Mouse (Mus musculus): ENCODE results near the gene Fam196b. TPM values are rescaled to one million over a fixed set of nuclear protein-coding genes. Genes with fewer than 3 reads are reported as not detected.

The Fam196b gene
- polyA plus RNA-seq (2015; fragmentation: Nextera tagmentation; extraction: Ambion mirVana): 3.2 and 3.4 TPM in 2 replicates

- Histone ChIP-seq H3K9me3 (no peaks in the 10 kb centered on the region), H3K9ac (replicated peaks) (peak within 1 kb of the TSS; percentile 61), H3K27me3 (peaks cover 51% of the 10 kb centered on the region), H3K36me3 (no peaks in the 10 kb centered on the region), H3K4me2 (replicated peaks) (peak within 1 kb of the TSS; percentile 58), H3K27ac (peak within 1 kb of the TSS; percentile 64; the same call in 1 of the 2 replicates), H3K4me1 (replicated peaks) (peaks cover 32% of the 10 kb centered on the region), H3K4me3 (replicated peaks) (peak within 1 kb of the TSS; percentile 44)
- peak; percentile 70 for ATAC-seq
- 1% methylated on average over 12 of the region's 13 CpGs for WGBS
Observed at GRCm38 (mm10) chr11:34314534-34315379, at the start of gene Fam196b. TSS of gene Fam196b (plus strand) at chr11:34314822.

- H3K36me3 ChIP-seq: no peaks in the 10 kb centered on the region
- peak; percentile 41; the same call in 1 of the 2 replicates for ATAC-seq
- peak overlapping the region; percentile 1; the same call in 1 of the 2 replicates for H3K27ac ChIP-seq
- peaks cover 25% of the 10 kb centered on the region for H3K27me3 ChIP-seq
- no peak overlapping the region for H3K4me2 ChIP-seq (replicated peaks)
- H3K9ac ChIP-seq (replicated peaks): no peak overlapping the region
- no peak overlapping the region for H3K4me3 ChIP-seq (replicated peaks)
- peaks cover 20% of the 10 kb centered on the region for H3K4me1 ChIP-seq (replicated peaks)
- H3K9me3 ChIP-seq: no peaks in the 10 kb centered on the region
- WGBS: 53% methylated on average over 10 of the region's 10 CpGs
Observed at GRCm38 (mm10) chr11:34272016-34272415, 42.6 kb upstream of the Fam196b start.

DNA sequence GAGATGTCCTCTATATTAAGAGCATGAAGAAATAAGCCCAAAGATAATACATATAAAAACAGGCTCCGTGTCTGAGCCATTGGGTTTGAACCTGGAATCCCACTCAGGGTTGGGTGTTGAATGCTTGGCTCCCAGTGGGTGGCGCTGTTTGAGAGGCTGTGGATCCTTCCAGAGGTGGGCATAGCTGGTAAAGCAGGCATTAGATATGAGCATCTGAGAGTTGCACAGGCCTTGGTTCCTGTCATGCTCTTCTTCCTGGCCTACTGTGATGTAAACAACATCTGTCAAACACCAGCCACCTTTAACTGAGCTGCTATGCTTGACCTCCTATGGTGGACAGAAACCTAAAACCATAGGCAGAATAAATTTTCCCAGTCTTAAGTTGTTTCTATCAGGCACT, 38.7 kb upstream of the Fam196b start:
- 38% methylated on average over 2 of the region's 2 CpGs for WGBS
- Histone ChIP-seq H3K9me3 (no peaks in the 10 kb centered on the region), H3K36me3 (no peaks in the 10 kb centered on the region), H3K4me2 (replicated peaks) (no peak overlapping the region), H3K4me3 (replicated peaks) (no peak overlapping the region), H3K9ac (replicated peaks) (no peak overlapping the region), H3K27ac (no peak overlapping the region), H3K4me1 (replicated peaks) (peaks cover 24% of the 10 kb centered on the region), H3K27me3 (peaks cover 57% of the 10 kb centered on the region)
- no peak for ATAC-seq

DNA sequence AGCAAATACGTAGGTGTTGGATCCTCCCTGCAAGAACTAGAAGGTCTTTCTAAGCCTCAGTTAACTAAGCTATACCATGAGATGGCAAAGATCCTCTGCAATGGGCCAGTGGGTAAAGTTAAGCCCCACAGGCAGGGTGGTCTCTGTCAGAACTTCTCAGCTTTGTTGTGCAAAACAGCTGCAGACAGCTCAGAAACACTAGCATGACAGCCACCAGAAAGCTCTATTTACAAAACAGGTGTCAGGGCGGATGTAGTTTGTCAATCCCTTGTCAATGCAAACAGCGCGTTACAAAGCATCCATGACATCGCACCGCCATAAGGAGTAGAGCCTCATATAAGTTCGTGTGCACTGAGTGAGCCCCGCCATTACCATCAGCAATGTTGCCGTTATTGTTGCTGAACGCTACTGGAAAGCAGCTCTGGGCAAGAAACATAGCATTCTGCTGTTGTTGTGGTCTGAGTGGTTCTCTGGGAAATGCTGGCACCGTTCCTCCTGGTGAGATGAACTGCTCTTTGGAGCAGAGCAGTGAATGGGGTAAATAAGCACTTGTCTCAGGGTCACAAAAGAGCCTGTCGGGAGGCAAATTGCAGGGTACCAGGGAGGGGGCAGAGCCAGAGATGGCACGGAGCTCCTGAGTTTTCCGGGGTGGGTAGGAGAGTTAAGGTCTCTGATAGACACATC, 38.1 kb upstream of the Fam196b start:
- Histone ChIP-seq H3K4me1 (replicated peaks) (peaks cover 24% of the 10 kb centered on the region), H3K27me3 (peaks cover 62% of the 10 kb centered on the region), H3K4me2 (replicated peaks) (peak overlapping the region; percentile 34), H3K9me3 (no peaks in the 10 kb centered on the region), H3K36me3 (no peaks in the 10 kb centered on the region), H3K27ac (no peak overlapping the region), H3K9ac (replicated peaks) (no peak overlapping the region), H3K4me3 (replicated peaks) (0 out of 2 replicates have a peak overlapping the region, but pooled peaks have one; percentile 1)
- WGBS: 28% methylated on average over 14 of the region's 14 CpGs
- peak; percentile 73 for ATAC-seq

- Histone ChIP-seq H3K9ac (replicated peaks) (no peak overlapping the region), H3K9me3 (no peaks in the 10 kb centered on the region), H3K36me3 (no peaks in the 10 kb centered on the region), H3K27ac (no peak overlapping the region), H3K4me3 (replicated peaks) (no peak overlapping the region), H3K27me3 (peaks cover 67% of the 10 kb centered on the region), H3K4me1 (replicated peaks) (peaks cover 19% of the 10 kb centered on the region), H3K4me2 (replicated peaks) (peak overlapping the region; percentile 34)
- WGBS: 35% methylated on average over 3 of the region's 3 CpGs
- ATAC-seq: peak; percentile 16; the same call in 1 of the 2 replicates
Observed at GRCm38 (mm10) chr11:34277047-34277445, 37.6 kb upstream of the Fam196b start.

GRCm38 (mm10) chr11:34284124-34284808, 30.4 kb upstream of the Fam196b start:
- Histone ChIP-seq H3K27ac (no peak overlapping the region), H3K9me3 (no peaks in the 10 kb centered on the region), H3K4me3 (replicated peaks) (no peak overlapping the region), H3K4me1 (replicated peaks) (peaks cover 7% of the 10 kb centered on the region), H3K4me2 (replicated peaks) (no peak overlapping the region), H3K9ac (replicated peaks) (no peak overlapping the region), H3K36me3 (no peaks in the 10 kb centered on the region), H3K27me3 (peaks cover 81% of the 10 kb centered on the region)
- WGBS: 12% methylated on average over 13 of the region's 13 CpGs
- no peak for ATAC-seq

GRCm38 (mm10) chr11:34290265-34290664, 24.4 kb upstream of the Fam196b start:
- Histone ChIP-seq H3K4me1 (replicated peaks) (peaks cover 16% of the 10 kb centered on the region), H3K27ac (peak overlapping the region; percentile 26; the same call in 1 of the 2 replicates), H3K27me3 (peaks cover 30% of the 10 kb centered on the region), H3K36me3 (no peaks in the 10 kb centered on the region), H3K9me3 (no peaks in the 10 kb centered on the region; the same call in 1 of the 2 replicates), H3K9ac (replicated peaks) (no peak overlapping the region), H3K4me3 (replicated peaks) (no peak overlapping the region), H3K4me2 (replicated peaks) (no peak overlapping the region)
- WGBS: 4% methylated on average over 4 of the region's 4 CpGs
- peak; percentile 79; the same call in 1 of the 2 replicates for ATAC-seq

GRCm38 (mm10) chr11:34290708-34291107, 23.9 kb upstream of the Fam196b start:
- no peak overlapping the region for H3K9ac ChIP-seq (replicated peaks)
- H3K4me1 ChIP-seq (replicated peaks): peaks cover 16% of the 10 kb centered on the region
- H3K27me3 ChIP-seq: peaks cover 26% of the 10 kb centered on the region
- H3K27ac ChIP-seq: peak overlapping the region; percentile 15; the same call in 1 of the 2 replicates
- WGBS: 12% methylated on average over 2 of the region's 2 CpGs
- ATAC-seq: no peak
- no peak overlapping the region for H3K4me2 ChIP-seq (replicated peaks)
- no peaks in the 10 kb centered on the region for H3K36me3 ChIP-seq
- H3K4me3 ChIP-seq (replicated peaks): no peak overlapping the region
- H3K9me3 ChIP-seq: no peaks in the 10 kb centered on the region; the same call in 1 of the 2 replicates

- peak overlapping the region; percentile 15; the same call in 1 of the 2 replicates for H3K27ac ChIP-seq
- H3K36me3 ChIP-seq: no peaks in the 10 kb centered on the region
- no peaks in the 10 kb centered on the region; the same call in 1 of the 2 replicates for H3K9me3 ChIP-seq
- H3K4me2 ChIP-seq (replicated peaks): no peak overlapping the region
- no peak overlapping the region for H3K4me3 ChIP-seq (replicated peaks)
- no peak for ATAC-seq
- H3K27me3 ChIP-seq: peaks cover 24% of the 10 kb centered on the region
- no peak overlapping the region for H3K9ac ChIP-seq (replicated peaks)
- WGBS: 43% methylated on average over 3 of the region's 3 CpGs
- peaks cover 16% of the 10 kb centered on the region for H3K4me1 ChIP-seq (replicated peaks)
Observed at GRCm38 (mm10) chr11:34291304-34291703, 23.3 kb upstream of the Fam196b start.

DNA sequence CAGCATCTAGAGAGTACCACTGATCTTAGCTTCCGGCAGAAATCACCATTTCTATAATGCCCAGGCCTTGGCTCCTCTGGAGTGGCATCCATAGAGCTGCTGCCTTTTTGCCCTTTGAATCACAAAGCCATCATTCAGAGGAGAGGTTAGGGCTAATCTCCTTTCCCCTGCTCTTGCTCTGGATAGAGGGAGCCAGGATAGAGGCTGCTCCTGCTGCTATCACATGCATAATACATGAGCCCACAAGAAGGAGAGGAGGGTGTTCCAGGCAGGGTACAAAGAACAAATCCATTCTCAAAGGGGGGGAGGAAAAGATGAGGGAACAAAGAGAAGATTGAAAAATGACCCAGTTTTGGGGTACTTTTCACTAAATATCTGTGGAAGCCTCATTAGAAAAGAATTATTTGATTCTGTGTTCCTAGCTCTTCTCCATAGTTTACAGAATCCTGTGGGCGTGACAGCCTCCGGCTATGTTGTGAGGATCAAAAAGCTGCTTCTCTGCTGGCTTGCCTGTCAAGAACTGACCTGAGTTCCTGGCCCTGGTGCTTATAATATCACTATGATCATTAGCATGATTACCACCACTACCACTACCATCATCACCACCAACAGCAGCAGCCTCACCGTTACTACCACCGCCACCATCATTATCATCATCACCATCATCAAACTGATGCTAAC, 16.8 kb upstream of the Fam196b start:
- H3K4me3 ChIP-seq (replicated peaks): no peak overlapping the region
- H3K9me3 ChIP-seq: no peaks in the 10 kb centered on the region
- WGBS: 32% methylated on average over 5 of the region's 5 CpGs
- H3K27me3 ChIP-seq: 0 out of 2 replicates have a peak, but pooled peaks cover 4% of the 10 kb centered on the region
- peaks cover 16% of the 10 kb centered on the region for H3K4me1 ChIP-seq (replicated peaks)
- H3K4me2 ChIP-seq (replicated peaks): no peak overlapping the region
- ATAC-seq: peak; percentile 96
- peak overlapping the region; percentile 48 for H3K27ac ChIP-seq
- H3K9ac ChIP-seq (replicated peaks): no peak overlapping the region
- no peaks in the 10 kb centered on the region for H3K36me3 ChIP-seq

GRCm38 (mm10) chr11:34299550-34299949, 15.1 kb upstream of the Fam196b start:
- Histone ChIP-seq H3K4me2 (replicated peaks) (no peak overlapping the region), H3K4me1 (replicated peaks) (peaks cover 16% of the 10 kb centered on the region), H3K4me3 (replicated peaks) (no peak overlapping the region), H3K36me3 (no peaks in the 10 kb centered on the region), H3K9me3 (no peaks in the 10 kb centered on the region), H3K9ac (replicated peaks) (no peak overlapping the region), H3K27me3 (0 out of 2 replicates have a peak, but pooled peaks cover 4% of the 10 kb centered on the region), H3K27ac (no peak overlapping the region)
- WGBS: 83% methylated on average over 1 of the region's 1 CpGs
- ATAC-seq: no peak
